Mouse (Mus musculus) embryonic facial prominence, embryonic 11.5 days (tissue): ENCODE measurements around the gene P2ry2. TPM values are rescaled to one million over a fixed set of nuclear protein-coding genes. Genes with fewer than 3 reads are reported as not detected.
A peak's percentile ranks its signal among the peaks of the same experiment; 100 is the strongest.

Experiments used
- ATAC-seq: fragments of 200-750 bp; cut with Nextera tagmentation; replicated peaks from 2 replicates; pipeline ENCODE4 v1.8.0; 2017; ENCODE audit warnings: low read depth; ENCODE audit not compliant: insufficient number of reproducible peaks, low FRiP score, low TSS enrichment
- DNase-seq: peaks from one replicate; pipeline ENCODE4 v3.0.0-alpha.2; 2015; ENCODE audit warnings: low spot score
- H3K27ac ChIP-seq: fragments of 300-500 bp; sonication (generic); replicated peaks from 2 replicates; pipeline ENCODE4 v1.5.1; 2014; ENCODE audit warnings: mild to moderate bottlenecking, low read depth, low read length, control low read depth
- H3K27me3 ChIP-seq: fragments of 300-500 bp; sonication (generic); 2 replicates; pipeline ENCODE4 v1.6.1; 2014; ENCODE audit warnings: mild to moderate bottlenecking, low read length, moderate library complexity, mixed read lengths; ENCODE audit not compliant: control insufficient read depth, insufficient read depth
- H3K36me3 ChIP-seq: fragments of 300-500 bp; sonication (generic); replicated peaks from 2 replicates; pipeline ENCODE4 v1.6.1; 2014; ENCODE audit warnings: low read depth, mild to moderate bottlenecking, low read length, moderate library complexity, mixed read lengths; ENCODE audit not compliant: control insufficient read depth, insufficient read depth
- H3K4me1 ChIP-seq: fragments of 300-500 bp; sonication (generic); 2 replicates; pipeline ENCODE4 v1.6.1; 2014; ENCODE audit warnings: low read length, mixed read lengths; ENCODE audit not compliant: control insufficient read depth, insufficient read depth
- H3K4me2 ChIP-seq: fragments of 300-500 bp; sonication (generic); 2 replicates; pipeline ENCODE4 v1.6.1; 2014; ENCODE audit warnings: low read depth, mild to moderate bottlenecking, control low read depth, low read length, moderate library complexity
- H3K4me3 ChIP-seq: fragments of 300-500 bp; sonication (generic); 2 replicates; pipeline ENCODE4 v1.5.1; 2014; ENCODE audit warnings: low read depth, low read length, control low read depth
- H3K9ac ChIP-seq: fragments of 300-500 bp; sonication (generic); replicated peaks from 2 replicates; pipeline ENCODE4 v1.6.1; 2014; ENCODE audit warnings: mild to moderate bottlenecking, control low read depth, low read length
- H3K9me3 ChIP-seq: fragments of 300-500 bp; sonication (generic); replicated peaks from 2 replicates; pipeline ENCODE4 v1.6.1; 2016; ENCODE audit warnings: mild to moderate bottlenecking, low read length, inconsistent platforms, mixed read lengths; ENCODE audit not compliant: control insufficient read depth
- whole genome bisulfite sequencing: fragments of 180-500 bp; shearing (Covaris S2); extraction: QIAGEN DNeasy Blood & Tissue Kit; methylation state at CpG from one replicate; pipeline ENCODE4 v1.1.7; 2014; 5-methylcytosine and 5-hydroxymethylcytosine counted together
- polyA plus RNA-seq: library from polyadenylated mRNA; unstranded; fragments of >200 nt; fragmentation: Nextera tagmentation; extraction: Ambion mirVana; gene quantifications from 2 replicates; pipeline ENCODE4 v1.2.1, GENCODE M21; 2014

The P2ry2 gene
- polyA plus RNA-seq, 1 experiment from 2014 or later, result 0.46 TPM

- Histone ChIP-seq H3K4me2 (no peak overlapping the region), H3K4me1 (no peaks in the 10 kb centered on the region), H3K27ac (no peak overlapping the region), H3K36me3 (no peaks in the 10 kb centered on the region), H3K9ac (no peak overlapping the region), H3K9me3 (no peaks in the 10 kb centered on the region), H3K27me3 (no peaks in the 10 kb centered on the region), H3K4me3 (no peak overlapping the region)
- 0 out of 2 replicates have a peak, but pooled peaks have one; percentile 8 for ATAC-seq
- WGBS, result 63% methylated on average over 13 of the region's 13 CpGs
- DNase-seq, result no peak
Observed at GRCm38 (mm10) chr7:101050724-101051550, 38.3 kb upstream of the P2ry2 start.

DNA sequence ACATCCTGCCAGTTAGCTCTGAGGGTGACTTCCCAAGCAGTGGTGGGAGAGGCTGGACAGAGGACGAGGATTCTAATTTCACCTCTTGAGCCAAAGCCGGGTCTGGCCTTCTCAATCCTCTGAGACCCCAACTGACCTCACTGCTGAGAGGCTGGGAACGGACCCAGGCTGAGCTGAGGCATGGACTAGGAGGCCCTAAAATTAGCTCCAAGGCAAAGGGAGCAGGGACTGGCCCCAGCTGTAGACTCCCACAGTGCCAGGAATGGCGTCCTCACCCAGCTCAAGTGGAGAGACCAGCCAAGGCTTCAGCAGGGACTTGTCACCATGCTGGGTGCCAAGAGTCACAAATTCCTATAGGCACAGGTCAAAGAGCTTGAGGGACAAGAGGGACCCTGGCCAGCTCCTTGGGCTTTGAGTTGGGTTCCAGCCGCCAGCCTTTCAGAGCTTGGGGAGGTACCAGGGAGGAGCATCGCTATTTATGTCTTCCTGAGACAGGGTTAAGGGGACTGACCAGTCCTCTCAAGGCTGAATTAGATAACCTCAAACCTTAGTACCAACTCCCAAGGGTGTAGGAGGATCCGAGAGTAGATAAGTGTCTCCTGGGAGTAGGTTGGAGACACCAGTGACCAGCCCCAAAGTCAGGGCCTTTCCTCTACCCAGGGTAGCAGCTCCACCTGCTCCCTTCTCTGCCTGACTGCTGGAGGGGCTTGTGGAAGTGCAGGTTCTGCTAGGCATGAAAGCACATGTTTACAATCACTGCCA lies 36.8 kb upstream of the P2ry2 start:
- WGBS, result 78% methylated on average over 7 of the region's 7 CpGs
- no peak overlapping the region for H3K27ac ChIP-seq

GRCm38 (mm10) chr7:101048247-101048646 lies 35.6 kb upstream of the P2ry2 start:
- WGBS, result 78% methylated on average over 5 of the region's 5 CpGs

More for the DNA sequence above, 36.8 kb upstream of the P2ry2 start:
- Histone ChIP-seq H3K9ac (no peak overlapping the region), H3K27me3 (no peaks in the 10 kb centered on the region), H3K9me3 (no peaks in the 10 kb centered on the region), H3K4me1 (no peaks in the 10 kb centered on the region), H3K4me3 (no peak overlapping the region), H3K36me3 (no peaks in the 10 kb centered on the region), H3K4me2 (no peak overlapping the region)
- DNase-seq (no peak), ATAC-seq (no peak)

GRCm38 (mm10) chr7:101043846-101044541 lies 31.3 kb upstream of the P2ry2 start:
- DNase-seq (no peak), ATAC-seq (no peak)
- Histone ChIP-seq H3K36me3 (no peaks in the 10 kb centered on the region), H3K27me3 (no peaks in the 10 kb centered on the region), H3K4me1 (no peaks in the 10 kb centered on the region; the same call in 1 of the 2 replicates), H3K4me3 (no peak overlapping the region), H3K9ac (no peak overlapping the region), H3K27ac (no peak overlapping the region), H3K9me3 (no peaks in the 10 kb centered on the region), H3K4me2 (no peak overlapping the region)
- 54% methylated on average over 8 of the region's 8 CpGs for WGBS

More at GRCm38 (mm10) chr7:101048247-101048646, 35.6 kb upstream of the P2ry2 start:
- DNase-seq, result no peak
- no peaks in the 10 kb centered on the region for H3K4me1 ChIP-seq
- no peaks in the 10 kb centered on the region for H3K36me3 ChIP-seq
- H3K27me3 ChIP-seq, result no peaks in the 10 kb centered on the region
- no peak overlapping the region for H3K27ac ChIP-seq
- no peak overlapping the region for H3K4me3 ChIP-seq
- no peak overlapping the region for H3K9ac ChIP-seq
- no peaks in the 10 kb centered on the region for H3K9me3 ChIP-seq
- H3K4me2 ChIP-seq, result no peak overlapping the region
- no peak for ATAC-seq

DNA sequence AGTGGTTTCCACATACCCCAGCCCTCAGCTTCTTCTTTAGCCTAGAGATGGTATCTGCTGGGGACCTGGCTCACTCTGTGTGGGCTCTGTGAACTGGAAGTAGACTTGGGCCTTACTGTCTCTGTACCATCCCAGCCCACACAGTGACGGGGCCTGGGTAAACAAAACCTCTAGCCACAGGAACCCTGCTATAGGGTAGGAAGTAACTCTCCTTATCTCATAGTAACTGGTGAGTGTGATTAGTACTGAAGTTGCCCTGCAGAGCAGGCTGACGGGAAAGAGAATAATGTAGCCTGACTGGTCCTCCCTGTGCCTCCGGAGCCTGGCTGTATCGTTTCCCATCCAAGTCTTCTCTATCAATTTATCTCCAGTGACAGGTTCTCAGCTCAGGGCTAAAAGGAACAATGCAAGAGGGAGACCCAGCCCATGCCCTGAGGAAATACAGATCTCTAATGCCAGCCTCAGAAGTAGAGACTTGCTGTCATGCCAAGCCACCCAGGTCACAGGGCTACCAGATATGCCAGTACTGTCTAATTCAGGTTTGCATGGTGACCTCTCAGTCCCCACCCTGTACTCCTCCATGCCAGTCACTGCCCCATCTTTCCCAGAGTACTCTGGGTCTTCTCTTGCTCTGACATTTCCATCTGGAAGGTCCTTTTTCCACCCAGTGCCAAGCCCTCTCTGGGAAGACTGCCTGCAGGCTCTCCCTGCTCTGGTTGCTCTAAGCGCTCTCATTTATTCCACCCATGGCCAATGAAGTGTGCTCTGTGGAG lies 29.5 kb upstream of the P2ry2 start:
- DNase-seq, result no peak

DNA sequence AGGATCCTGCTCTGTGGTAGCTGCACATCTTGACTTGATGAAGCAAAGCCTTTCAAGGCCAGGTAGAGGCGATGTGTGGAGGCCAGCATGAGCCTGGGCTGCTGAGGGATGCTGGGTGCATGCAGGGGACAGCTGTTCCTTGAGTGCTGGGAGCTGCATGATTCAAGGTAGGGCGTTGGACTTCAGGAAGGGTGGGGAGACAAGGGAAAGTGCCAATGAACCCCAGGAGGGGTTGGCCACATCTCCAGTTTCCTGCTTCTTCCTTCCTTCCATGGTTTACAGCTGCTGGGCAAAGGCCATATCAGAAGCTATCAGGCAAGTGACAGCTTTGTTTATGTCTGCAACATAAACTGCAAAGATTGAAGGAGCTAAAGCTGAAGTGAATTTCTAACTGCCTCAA lies 28.9 kb upstream of the P2ry2 start:
- DNase-seq (no peak), ATAC-seq (no peak)
- H3K9me3 ChIP-seq, result no peaks in the 10 kb centered on the region
- no peak overlapping the region for H3K4me3 ChIP-seq
- no peaks in the 10 kb centered on the region for H3K27me3 ChIP-seq
- 67% methylated on average over 2 of the region's 2 CpGs for WGBS
- H3K27ac ChIP-seq, result no peak overlapping the region
- H3K36me3 ChIP-seq, result no peaks in the 10 kb centered on the region
- no peaks in the 10 kb centered on the region; the same call in 1 of the 2 replicates for H3K4me1 ChIP-seq
- H3K9ac ChIP-seq, result no peak overlapping the region
- no peak overlapping the region for H3K4me2 ChIP-seq

More for the DNA sequence above, 29.5 kb upstream of the P2ry2 start:
- WGBS, result 62% methylated on average over 5 of the region's 5 CpGs
- Histone ChIP-seq H3K36me3 (no peaks in the 10 kb centered on the region), H3K4me3 (no peak overlapping the region), H3K9ac (no peak overlapping the region), H3K4me2 (no peak overlapping the region), H3K27me3 (no peaks in the 10 kb centered on the region), H3K9me3 (no peaks in the 10 kb centered on the region), H3K4me1 (no peaks in the 10 kb centered on the region; the same call in 1 of the 2 replicates), H3K27ac (no peak overlapping the region)
- no peak for ATAC-seq

GRCm38 (mm10) chr7:101033371-101033770 lies 20.7 kb upstream of the P2ry2 start:
- Histone ChIP-seq H3K27me3 (no peaks in the 10 kb centered on the region), H3K4me2 (no peak overlapping the region), H3K9ac (no peak overlapping the region), H3K27ac (no peak overlapping the region), H3K4me1 (no peaks in the 10 kb centered on the region), H3K9me3 (no peaks in the 10 kb centered on the region), H3K4me3 (no peak overlapping the region), H3K36me3 (no peaks in the 10 kb centered on the region)
- DNase-seq, result no peak
- WGBS, result 84% methylated on average over 2 of the region's 2 CpGs
- ATAC-seq, result no peak
